Mouse (Mus musculus) olfactory bulb, adult 2 months (tissue): ENCODE data around the gene Lbr.

ENCODE experiments used
- CTCF ChIP-seq: fragments of 200-500 bp; IDR thresholded peaks from 2 replicates; pipeline ENCODE4 v1.5.1; 2012; ENCODE audit warnings: low read depth, mild to moderate bottlenecking, low read length, moderate library complexity; ENCODE audit not compliant: insufficient read depth
- POLR2A ChIP-seq: fragments of 200-500 bp; IDR thresholded peaks from 2 replicates; pipeline ENCODE4 v1.6.1; 2012; ENCODE audit warnings: mild to moderate bottlenecking, low read depth, low read length, moderate library complexity; ENCODE audit not compliant: insufficient read depth

DNA sequence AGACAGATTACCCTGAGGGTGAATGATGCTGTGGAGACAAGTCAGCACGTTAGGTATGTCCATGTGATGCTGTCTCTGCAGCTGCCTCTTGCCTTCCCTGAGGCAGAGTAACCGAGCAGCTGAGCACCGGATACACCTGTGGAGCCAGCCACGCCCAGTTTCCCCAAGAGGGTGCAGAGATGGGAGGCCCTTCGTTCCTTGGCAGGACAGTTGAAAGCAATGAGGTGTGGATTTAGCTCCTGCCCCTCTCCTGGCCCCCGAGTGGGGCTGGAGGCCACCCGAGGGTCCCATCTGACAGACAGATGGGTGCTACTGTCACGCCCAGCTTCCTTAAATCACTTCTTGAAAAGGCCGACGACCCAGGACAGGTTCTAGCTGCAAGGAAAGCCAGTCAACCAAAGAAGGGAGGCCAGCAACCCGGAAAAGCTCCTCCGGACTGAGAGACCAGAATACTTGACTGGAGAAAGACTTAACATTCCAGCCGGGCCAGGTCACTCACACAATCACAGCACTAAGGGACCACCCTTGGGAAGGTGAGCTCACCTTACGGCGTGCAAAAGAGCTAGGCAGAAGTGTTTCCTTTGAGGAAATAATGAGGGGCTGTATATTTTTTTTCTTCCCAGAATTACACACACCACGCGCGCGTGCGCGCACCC lies 10.4 kb upstream of the Lbr start:
- TF ChIP-seq POLR2A (no peak), CTCF (no peak)
